Mouse (Mus musculus) thymus, adult 2 months (tissue): ENCODE measurements around the gene Sertad3. TPM values are rescaled to one million over a fixed set of nuclear protein-coding genes. Genes with fewer than 3 reads are reported as not detected.

Experiments used
- DNase-seq: peaks from one replicate; pipeline ENCODE4 v3.0.0; 2021
- H3K27ac ChIP-seq: fragments of 200-500 bp; 2 replicates; pipeline ENCODE4 v1.5.1; 2012; ENCODE audit warnings: low read length, control low read depth; ENCODE audit not compliant: control insufficient read depth, insufficient read depth
- H3K27me3 ChIP-seq: fragments of 200-500 bp; 2 replicates; pipeline ENCODE4 v1.6.1; 2012; ENCODE audit warnings: mild to moderate bottlenecking, low read length, moderate library complexity, mixed read lengths; ENCODE audit not compliant: control insufficient read depth, insufficient read depth
- H3K36me3 ChIP-seq: fragments of 200-500 bp; 2 replicates; pipeline ENCODE4 v1.6.1; 2012; ENCODE audit warnings: mild to moderate bottlenecking, low read length, moderate library complexity; ENCODE audit not compliant: control insufficient read depth, insufficient read depth
- H3K4me1 ChIP-seq: fragments of 200-500 bp; replicated peaks from 2 replicates; pipeline ENCODE4 v1.6.1; 2012; ENCODE audit warnings: low read length; ENCODE audit not compliant: control insufficient read depth, insufficient read depth
- H3K4me3 ChIP-seq: fragments of 200-500 bp; 2 replicates; pipeline ENCODE4 v1.5.1; 2012; ENCODE audit warnings: mild to moderate bottlenecking, low read length, control low read depth, moderate library complexity; ENCODE audit not compliant: control insufficient read depth, insufficient read depth
- CTCF ChIP-seq: fragments of 200-500 bp; IDR thresholded peaks from 2 replicates; pipeline ENCODE4 v1.5.1; 2012; ENCODE audit warnings: mild to moderate bottlenecking, control low read depth, low read length, moderate library complexity, borderline replicate concordance; ENCODE audit not compliant: control insufficient read depth, poor library complexity, insufficient read depth; ENCODE audit errors: extremely low read depth
- POLR2A ChIP-seq: fragments of 200-500 bp; IDR thresholded peaks from 2 replicates; pipeline ENCODE4 v1.6.1; 2012; ENCODE audit warnings: mild to moderate bottlenecking, low read length, control low read depth, moderate library complexity; ENCODE audit not compliant: control insufficient read depth, poor library complexity, insufficient read depth; ENCODE audit errors: extremely low read depth
- WGBS: fragments of 180-500 bp; shearing (Covaris S2); methylation state at CpG from one replicate; pipeline ENCODE4 v1.1.7; 2018; 5-methylcytosine and 5-hydroxymethylcytosine counted together
- polyA plus RNA-seq: library from polyadenylated mRNA; depleted of rRNA; stranded (reverse); fragments of >200 nt; gene quantifications from 2 replicates; pipeline ENCODE4 v1.2.3, GENCODE M21; 2012

The Sertad3 gene
- polyA plus RNA-seq, 1 experiment: 25.8 TPM

- no peaks in the 10 kb centered on the region for H3K27me3 ChIP-seq
- peak overlapping the region; percentile 57 for H3K4me3 ChIP-seq
- no peak for DNase-seq
- under 1% methylated on average over 34 of the region's 34 CpGs for WGBS
- H3K4me1 ChIP-seq: no peaks in the 10 kb centered on the region
- peaks cover 9% of the 10 kb centered on the region; the same call in 1 of the 2 replicates for H3K36me3 ChIP-seq
- peak overlapping the region; percentile 77 for H3K27ac ChIP-seq
- TF ChIP-seq POLR2A: no peak
- TF ChIP-seq CTCF: no peak
These were observed 394 bp downstream of the Sertad3 start for GRCm38 (mm10) chr7:27473835-27474489.

DNA sequence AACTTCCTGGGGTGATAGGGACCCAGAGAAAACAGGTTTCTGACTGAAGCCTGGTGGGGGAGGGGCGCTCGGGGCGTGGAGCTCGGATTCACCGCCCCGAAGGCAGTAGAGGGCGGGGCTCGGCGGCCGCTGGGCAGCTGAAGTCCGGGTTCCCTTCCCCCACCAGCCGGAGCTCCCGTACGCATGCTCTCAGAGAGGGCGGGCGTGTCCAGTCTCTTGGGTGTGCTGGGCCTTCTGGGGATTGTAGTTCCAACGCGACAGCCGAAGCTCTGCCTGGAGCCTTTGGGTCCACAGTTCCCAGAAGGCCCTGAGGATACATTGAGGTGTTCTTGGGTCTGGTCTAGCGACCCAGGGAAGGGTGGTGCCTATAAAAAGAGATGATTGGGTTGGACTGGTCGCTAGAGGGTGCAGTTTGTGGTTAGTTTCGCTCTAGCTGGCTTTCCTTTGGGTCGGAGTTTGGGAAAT lies 954 bp downstream of the Sertad3 start:
- Histone ChIP-seq H3K36me3 (peaks cover 9% of the 10 kb centered on the region; the same call in 1 of the 2 replicates), H3K27me3 (no peaks in the 10 kb centered on the region), H3K4me3 (peak overlapping the region; percentile 57), H3K4me1 (no peaks in the 10 kb centered on the region), H3K27ac (peak overlapping the region; percentile 77)
- TF ChIP-seq CTCF: peak; percentile 42; the same call in 1 of the 2 replicates
- no peak for TF ChIP-seq POLR2A
- peak; percentile 93 for DNase-seq
- WGBS: under 1% methylated on average over 23 of the region's 23 CpGs

GRCm38 (mm10) chr7:27475596-27475995 lies 2.0 kb downstream of the Sertad3 start:
- Histone ChIP-seq H3K27ac (no peak overlapping the region), H3K4me3 (no peak overlapping the region), H3K4me1 (no peaks in the 10 kb centered on the region)

GRCm38 (mm10) chr7:27476098-27476635 lies 2.6 kb downstream of the Sertad3 start:
- Histone ChIP-seq H3K27ac (no peak overlapping the region), H3K4me1 (no peaks in the 10 kb centered on the region), H3K4me3 (no peak overlapping the region), H3K27me3 (no peaks in the 10 kb centered on the region), H3K36me3 (peaks cover 9% of the 10 kb centered on the region; the same call in 1 of the 2 replicates)
- no peak for DNase-seq
- WGBS: 96% methylated on average over 14 of the region's 14 CpGs
- TF ChIP-seq POLR2A: no peak
- TF ChIP-seq CTCF: no peak

More at GRCm38 (mm10) chr7:27475596-27475995, 2.0 kb downstream of the Sertad3 start:
- 98% methylated on average over 2 of the region's 2 CpGs for WGBS
- no peaks in the 10 kb centered on the region for H3K27me3 ChIP-seq
- no peak for TF ChIP-seq CTCF
- no peak for TF ChIP-seq POLR2A
- DNase-seq: no peak
- H3K36me3 ChIP-seq: peaks cover 9% of the 10 kb centered on the region; the same call in 1 of the 2 replicates

DNA sequence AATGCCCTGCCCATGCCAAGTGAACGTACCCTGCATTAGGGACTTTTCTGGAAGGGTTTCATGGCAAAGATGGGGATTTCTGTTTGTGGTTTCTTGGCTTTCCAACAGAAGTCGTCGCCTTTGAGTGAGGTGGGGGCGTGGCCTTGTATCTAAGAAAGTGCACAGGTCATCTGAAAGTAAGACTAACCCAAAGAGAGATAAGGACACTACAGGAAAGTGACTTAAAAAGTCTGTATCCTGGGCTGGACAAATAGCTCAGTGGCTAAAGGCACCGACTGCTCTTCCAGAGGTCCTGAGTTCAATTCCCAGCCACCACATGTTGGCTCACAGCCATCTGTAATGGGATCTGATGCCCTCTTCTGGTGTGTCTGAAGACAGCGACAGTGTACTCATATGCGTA lies 5.0 kb downstream of the Sertad3 start:
- TF ChIP-seq CTCF (no peak), POLR2A (no peak)
- Histone ChIP-seq H3K27me3 (no peaks in the 10 kb centered on the region), H3K27ac (no peak overlapping the region), H3K36me3 (peaks cover 9% of the 10 kb centered on the region; the same call in 1 of the 2 replicates), H3K4me1 (peaks cover 2% of the 10 kb centered on the region; the same call in 1 of the 2 replicates), H3K4me3 (no peak overlapping the region)
- DNase-seq: no peak
- 74% methylated on average over 7 of the region's 7 CpGs for WGBS

GRCm38 (mm10) chr7:27479750-27480149 lies 6.2 kb downstream of the Sertad3 start:
- WGBS: 90% methylated on average over 1 of the region's 1 CpGs
- H3K36me3 ChIP-seq: peaks cover 9% of the 10 kb centered on the region; the same call in 1 of the 2 replicates
- no peaks in the 10 kb centered on the region for H3K27me3 ChIP-seq
- TF ChIP-seq CTCF (no peak), POLR2A (no peak)
- no peak overlapping the region for H3K27ac ChIP-seq
- H3K4me1 ChIP-seq: peaks cover 2% of the 10 kb centered on the region; the same call in 1 of the 2 replicates
- DNase-seq: no peak
- no peak overlapping the region for H3K4me3 ChIP-seq

DNA sequence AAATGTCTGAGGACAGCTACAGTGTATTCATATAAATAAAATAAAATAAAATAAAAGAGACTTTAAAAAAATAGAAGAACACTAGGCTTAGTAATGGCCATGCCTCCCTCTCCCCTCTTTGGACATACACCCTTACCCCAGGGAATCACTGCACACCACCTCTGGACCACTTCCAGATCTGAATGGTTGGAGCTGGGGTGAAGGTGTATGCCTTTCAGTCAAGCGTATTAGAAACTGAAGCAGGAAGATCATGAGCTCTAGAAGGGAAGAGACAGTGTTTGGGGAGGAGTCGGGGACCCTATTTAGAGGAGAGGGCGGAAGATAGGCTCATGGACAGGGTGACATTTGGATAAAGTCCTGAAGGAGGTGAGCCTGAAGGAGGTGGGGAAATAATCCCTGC lies 6.9 kb downstream of the Sertad3 start:
- TF ChIP-seq CTCF (no peak), POLR2A (no peak)
- WGBS: 84% methylated on average over 3 of the region's 3 CpGs
- Histone ChIP-seq H3K4me3 (no peak overlapping the region), H3K36me3 (peaks cover 9% of the 10 kb centered on the region; the same call in 1 of the 2 replicates), H3K27ac (no peak overlapping the region; the same call in 1 of the 2 replicates), H3K27me3 (no peaks in the 10 kb centered on the region), H3K4me1 (peaks cover 2% of the 10 kb centered on the region; the same call in 1 of the 2 replicates)
- no peak for DNase-seq
